Mouse (Mus musculus) adrenal gland, postnatal 14 days (tissue): ENCODE measurements around the gene Gm10382. TPM values are rescaled to one million over a fixed set of nuclear protein-coding genes. Genes with fewer than 3 reads are reported as not detected.
"Not testable (repeated sequence)": the region's sequence is repeated elsewhere in the genome, so short reads cannot be mapped to it uniquely, and the experiment has no call there.

Source experiments
- DNase-seq: peaks from one replicate; pipeline ENCODE4 v3.0.0; 2021; ENCODE audit warnings: mixed read lengths
- total RNA-seq: library from RNA; stranded (reverse); gene quantifications from 2 replicates; pipeline ENCODE4 v1.2.3, GENCODE M21; 2021

Gm10382 gene
- total RNA-seq, 1 experiment from 2014 or later, result 0.26 TPM

GRCm38 (mm10) chr5:125370950-125371693 is 18.0 kb upstream of the Gm10382 start:
- DNase-seq, result no peak

- DNase-seq, result no peak
Observed at GRCm38 (mm10) chr5:125372027-125372426, 17.1 kb upstream of the Gm10382 start.

- no peak for DNase-seq
Observed at GRCm38 (mm10) chr5:125375871-125376270, 13.3 kb upstream of the Gm10382 start.

GRCm38 (mm10) chr5:125377214-125377613 is 11.9 kb upstream of the Gm10382 start:
- DNase-seq, result no peak

- DNase-seq, result no peak
Observed at GRCm38 (mm10) chr5:125378919-125379318, 10.2 kb upstream of the Gm10382 start.

GRCm38 (mm10) chr5:125381954-125382672 is 7.0 kb upstream of the Gm10382 start:
- DNase-seq, result no peak

GRCm38 (mm10) chr5:125382673-125383558 is 6.2 kb upstream of the Gm10382 start:
- peak; percentile 77 for DNase-seq

GRCm38 (mm10) chr5:125383637-125384420 is 5.3 kb upstream of the Gm10382 start:
- DNase-seq, result no peak

GRCm38 (mm10) chr5:125384512-125385214 is 4.5 kb upstream of the Gm10382 start:
- no peak for DNase-seq

GRCm38 (mm10) chr5:125385215-125385940 is 3.7 kb upstream of the Gm10382 start:
- DNase-seq, result no peak

- DNase-seq, result not testable (repeated sequence)
Observed at GRCm38 (mm10) chr5:125387295-125387694, 1.8 kb upstream of the Gm10382 start.

GRCm38 (mm10) chr5:125388358-125389092 is 597 bp upstream of the Gm10382 start:
- DNase-seq, result no peak

- DNase-seq, result peak; percentile 95
Observed at GRCm38 (mm10) chr5:125389579-125390441, 688 bp downstream of the Gm10382 start, which contains the start of gene Ubc. TSS of gene Ubc (minus strand) at chr5:125390202.

GRCm38 (mm10) chr5:125390906-125391477 is 1.9 kb downstream of the Gm10382 start:
- DNase-seq, result no peak

- DNase-seq, result peak; percentile 85
Observed at GRCm38 (mm10) chr5:125391609-125392008, 2.5 kb downstream of the Gm10382 start.

- DNase-seq, result not testable (repeated sequence)
Observed at GRCm38 (mm10) chr5:125392176-125392575, 3.1 kb downstream of the Gm10382 start.

- no peak for DNase-seq
Observed at GRCm38 (mm10) chr5:125392618-125392976, 3.5 kb downstream of the Gm10382 start.

- peak; percentile 98 for DNase-seq
Observed at GRCm38 (mm10) chr5:125392977-125393621, 4.0 kb downstream of the Gm10382 start.
